Mouse (Mus musculus): ENCODE measurements around the gene Fer1l5.

Gene Fer1l5

DNA sequence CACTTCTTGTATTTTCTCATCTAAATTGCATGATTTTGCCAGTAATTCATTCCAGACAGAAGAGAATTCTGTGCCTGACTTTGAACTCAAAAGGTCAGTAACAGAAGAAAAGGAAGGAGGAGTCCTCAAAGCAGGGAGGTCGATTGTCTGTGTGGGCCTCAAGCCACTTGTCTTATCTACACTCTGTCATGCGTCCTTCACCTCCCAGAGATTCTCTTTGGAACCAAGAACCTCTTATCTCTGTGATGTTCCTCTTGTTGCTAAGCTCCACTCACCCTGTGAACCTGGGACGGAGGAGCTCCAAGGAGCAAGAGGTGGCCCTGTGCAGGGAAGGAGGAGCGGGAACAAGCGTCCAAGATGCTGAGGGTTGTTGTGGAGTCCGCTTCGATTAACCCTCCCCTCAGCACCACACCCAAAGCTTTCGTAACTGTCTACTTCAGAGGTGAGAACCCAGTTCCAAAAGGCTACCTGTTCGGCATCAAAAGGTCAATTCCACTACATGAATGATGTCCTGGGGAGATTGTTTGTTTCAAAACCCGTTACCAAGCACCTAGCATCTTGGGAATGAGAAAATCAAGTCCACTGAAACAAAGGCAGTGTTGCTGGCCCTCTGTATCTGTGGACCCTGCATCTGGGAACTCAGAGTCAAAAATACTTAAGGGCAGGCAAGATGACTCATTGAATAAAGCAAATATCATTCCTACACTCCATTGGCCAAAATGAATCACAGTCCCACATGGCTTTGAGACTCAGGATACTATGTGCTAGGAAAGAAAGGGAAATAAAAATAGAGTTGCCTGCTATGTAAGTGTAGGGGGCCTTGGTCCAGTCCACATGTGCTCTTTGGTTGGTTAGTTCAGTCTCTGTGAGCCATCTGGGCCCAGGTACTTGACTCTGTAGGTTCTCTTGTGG, at the start of gene Fer1l5:
Fer1l5 (plus strand) TSS at position 358 of the 912 bp plus-strand sequence.
- no peak for DNase-seq (ENCODE audit: low read depth, low spot score)

DNA sequence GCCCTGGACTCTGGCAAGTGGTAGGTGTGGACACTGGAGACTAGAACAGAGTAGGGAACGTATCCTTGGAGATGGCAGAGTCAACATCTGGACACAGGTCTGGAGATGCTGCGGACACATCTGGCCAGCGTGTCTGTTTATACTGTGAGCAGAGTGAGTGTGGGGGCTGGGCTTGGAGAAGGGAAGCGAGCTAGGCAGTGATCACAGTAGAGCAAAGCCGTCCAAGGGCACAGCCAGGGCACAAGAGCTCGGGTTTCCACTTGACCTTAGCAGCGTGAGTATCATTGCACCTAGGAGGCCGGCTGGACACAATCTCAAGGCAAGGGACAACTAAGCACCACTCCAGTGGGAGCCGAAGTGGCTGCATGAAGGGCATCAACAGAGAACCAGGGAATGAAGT, 49.0 kb upstream of the Fer1l5 start:
- no peak for DNase-seq (ENCODE audit: low read depth, low spot score)

- no peak for DNase-seq (ENCODE audit: low read depth, low spot score)
Observed at GRCm38 (mm10) chr1:36323746-36324448, 48.2 kb upstream of the Fer1l5 start.

DNA sequence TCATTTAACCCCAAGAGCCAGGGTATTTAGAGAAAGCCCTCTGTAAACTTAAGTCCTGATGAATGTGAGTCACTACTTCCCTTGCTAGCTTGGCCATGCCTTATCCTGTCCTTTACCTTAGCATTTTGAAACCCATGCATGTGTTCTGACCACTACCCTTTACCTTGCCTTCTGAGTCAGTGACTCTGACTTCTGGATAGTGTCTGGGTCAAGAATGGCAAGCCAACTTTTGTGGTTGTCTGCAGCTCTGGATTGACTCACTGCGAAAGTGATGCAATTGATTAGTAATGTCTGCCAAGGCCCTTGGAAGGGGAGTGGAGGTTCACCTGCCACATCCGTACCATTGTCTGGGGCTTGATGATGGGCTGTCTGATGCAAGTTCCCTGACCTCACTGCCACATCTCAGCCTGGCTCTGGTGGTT, 46.2 kb upstream of the Fer1l5 start:
- no peak for DNase-seq (ENCODE audit: low read depth, low spot score)

- no peak for DNase-seq (ENCODE audit: low read depth, low spot score)
Observed at GRCm38 (mm10) chr1:36326815-36327214, 45.3 kb upstream of the Fer1l5 start.

GRCm38 (mm10) chr1:36331743-36332142, 40.3 kb upstream of the Fer1l5 start:
- DNase-seq (ENCODE audit: low read depth, low spot score): no peak

- DNase-seq (ENCODE audit: low read depth, low spot score): no peak
Observed at GRCm38 (mm10) chr1:36332955-36333887, 38.9 kb upstream of the Fer1l5 start.

DNA sequence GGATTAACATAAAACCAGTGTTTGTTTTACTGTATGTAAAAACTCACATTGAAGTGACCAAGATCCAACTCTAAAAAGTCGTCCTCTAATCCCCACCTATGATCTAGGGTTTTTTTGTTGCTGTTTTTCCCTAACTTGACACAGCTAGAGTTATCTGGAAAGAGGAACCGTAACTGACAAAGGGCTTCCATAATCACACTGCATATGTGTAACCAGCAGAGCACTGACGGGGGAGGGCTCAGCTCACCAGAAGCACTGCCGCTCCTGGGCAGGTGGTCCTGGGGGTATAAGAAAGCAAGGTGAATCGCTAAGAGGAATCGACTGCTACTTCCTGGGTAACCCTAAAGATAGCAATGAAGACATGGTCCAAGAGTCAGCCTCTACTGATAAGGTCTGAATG, 29.5 kb upstream of the Fer1l5 start:
- DNase-seq (ENCODE audit: low read depth, low spot score): no peak

GRCm38 (mm10) chr1:36352351-36352750, 19.7 kb upstream of the Fer1l5 start:
- DNase-seq (ENCODE audit: low read depth, low spot score): peak; percentile 58

GRCm38 (mm10) chr1:36356955-36357695, 15.0 kb upstream of the Fer1l5 start:
- no peak for DNase-seq (ENCODE audit: low read depth, low spot score)

DNA sequence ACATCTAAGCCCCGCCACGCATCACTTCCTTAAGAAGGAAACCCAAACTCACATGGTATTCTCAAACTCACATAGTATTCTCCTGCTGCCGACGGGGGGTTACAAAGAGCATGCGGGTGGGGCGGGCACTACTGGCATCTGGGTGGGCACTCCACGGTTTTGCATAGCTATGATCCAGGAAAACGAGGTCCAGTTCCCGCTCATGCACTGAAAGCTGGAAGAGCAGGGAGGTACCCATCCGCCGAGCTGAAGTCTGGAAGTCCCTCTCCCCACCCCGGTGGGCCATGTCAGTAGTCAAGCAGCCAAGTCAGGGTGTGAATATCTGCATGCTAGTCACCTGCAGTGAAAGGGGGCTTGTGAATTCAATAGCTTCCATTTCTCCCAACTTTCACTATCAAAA, 4.4 kb upstream of the Fer1l5 start:
- no peak for DNase-seq (ENCODE audit: low read depth, low spot score)

- no peak for DNase-seq (ENCODE audit: low read depth, low spot score)
Observed at GRCm38 (mm10) chr1:36368112-36368968, 3.8 kb upstream of the Fer1l5 start.

DNA sequence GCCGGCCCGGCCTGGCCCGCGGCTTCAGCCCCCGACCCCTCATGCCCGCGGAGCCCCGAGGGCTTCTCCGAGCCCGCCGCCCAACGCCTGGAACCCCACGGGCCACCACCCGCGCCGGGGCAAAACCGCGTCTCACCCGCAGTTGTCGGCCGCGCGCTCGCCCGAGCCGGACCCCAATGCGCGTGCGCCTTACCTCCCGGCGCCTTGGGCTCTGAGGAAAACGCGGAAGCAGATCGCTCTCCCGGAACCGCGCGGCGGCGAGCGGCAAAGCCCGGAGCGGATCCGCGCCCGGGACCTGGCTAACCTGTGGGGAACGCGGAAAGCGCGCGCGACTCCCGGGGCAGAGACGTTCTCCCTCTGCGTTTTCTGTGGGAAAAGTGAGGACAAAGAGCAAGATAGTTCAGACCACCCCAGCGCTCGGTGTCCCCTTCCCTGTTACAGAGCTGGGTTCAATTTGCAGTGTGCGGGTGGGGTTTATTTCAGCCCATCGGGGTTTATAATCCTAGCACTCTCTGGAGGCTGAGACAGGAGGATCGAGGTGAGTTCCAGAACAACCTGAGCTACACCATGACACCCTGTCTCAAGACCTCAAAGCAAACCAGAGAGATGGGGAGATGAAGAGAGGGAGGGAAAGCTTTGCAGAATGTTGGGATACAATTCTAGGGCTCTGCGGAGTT, 3.0 kb upstream of the Fer1l5 start, which contains the start of gene Kansl3:
Kansl3 (minus strand) TSS at position 213 of the 677 bp plus-strand sequence.
- peak; percentile 70 for DNase-seq (ENCODE audit: low read depth, low spot score)

DNA sequence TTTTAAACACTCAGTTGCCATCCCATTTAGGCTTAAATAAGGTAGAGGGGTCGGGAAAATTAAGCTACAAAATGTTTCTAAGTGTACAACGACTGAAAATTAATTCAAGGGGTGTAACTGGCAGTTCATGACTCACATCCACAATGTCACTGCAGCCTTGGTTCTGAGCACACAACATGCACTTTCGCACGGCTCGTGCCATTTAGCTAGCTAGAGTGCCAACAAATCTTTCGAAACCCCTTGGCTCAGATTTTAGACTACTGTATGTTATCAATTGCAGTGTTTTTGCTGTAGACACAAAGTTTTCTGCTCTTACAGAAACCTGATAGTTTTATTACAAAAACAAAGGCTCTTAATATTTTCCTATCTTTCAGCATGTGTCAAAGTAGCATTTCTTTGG, 1.2 kb upstream of the Fer1l5 start:
- no peak for DNase-seq (ENCODE audit: low read depth, low spot score)

- DNase-seq (ENCODE audit: low read depth, low spot score): no peak
Observed at GRCm38 (mm10) chr1:36378880-36379279, 6.8 kb downstream of the Fer1l5 start.

DNA sequence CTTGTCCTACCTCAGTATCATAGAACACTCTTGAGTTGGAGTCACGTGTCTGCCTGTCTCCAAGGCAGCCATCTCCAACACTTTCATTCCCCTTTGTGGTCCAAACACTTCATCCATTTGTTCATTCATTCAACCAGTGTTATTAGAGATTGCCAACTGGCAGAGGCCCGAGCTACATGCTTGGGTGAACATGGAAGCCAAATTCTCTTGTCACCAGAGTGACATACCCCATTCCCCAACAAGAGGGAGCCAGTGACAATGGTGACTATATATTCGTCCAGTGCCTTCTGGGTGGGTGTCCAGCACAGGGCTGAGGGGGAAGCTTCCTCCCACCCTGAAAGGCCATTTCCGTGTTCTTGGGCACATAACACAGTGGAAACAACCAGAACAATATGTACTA, 7.5 kb downstream of the Fer1l5 start:
- no peak for DNase-seq (ENCODE audit: low read depth, low spot score)

- no peak for DNase-seq (ENCODE audit: low read depth, low spot score)
Observed at GRCm38 (mm10) chr1:36397041-36397440, 24.9 kb downstream of the Fer1l5 start.

DNA sequence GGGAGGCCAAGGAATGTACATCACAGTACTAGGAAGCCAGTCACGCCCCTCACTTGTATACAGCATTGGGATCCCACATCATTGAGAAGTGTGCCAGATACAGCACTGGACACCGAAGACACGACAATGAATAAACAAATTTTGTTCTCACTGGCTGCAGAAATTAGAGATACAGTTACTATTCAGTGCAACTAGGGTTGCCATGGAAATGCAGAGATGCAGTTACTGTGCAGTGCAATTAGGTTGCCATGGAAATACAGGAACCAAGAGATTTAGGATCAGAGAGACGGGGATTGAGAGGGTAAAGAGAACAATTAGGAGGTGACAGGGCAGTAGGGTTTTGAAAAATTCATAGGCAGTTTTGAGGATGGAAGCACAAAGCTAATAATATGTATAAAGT, 29.4 kb downstream of the Fer1l5 start:
- peak; percentile 44 for DNase-seq (ENCODE audit: low read depth, low spot score)

GRCm38 (mm10) chr1:36404531-36404930, 32.4 kb downstream of the Fer1l5 start:
- no peak for DNase-seq (ENCODE audit: low read depth, low spot score)
